Mouse (Mus musculus): ENCODE measurements at regions not wholly inside any gene's neighbourhood (a gene's known extent, or its start where the extent isn't known, plus 50 kb on each side); places are given as distances from the start of the nearest gene placed in this dataset.

- no peak for DNase-seq (ENCODE audit: low read depth in 2 of 2, low spot score in 2 of 2)
Observed at GRCm38 (mm10) chr8:35300359-35300758, 465.2 kb upstream of the Gm19410 start.

- DNase-seq (ENCODE audit: low read depth in 2 of 2, low spot score in 2 of 2), result no peak
Observed at GRCm38 (mm10) chr8:35300881-35301521, 464.6 kb upstream of the Gm19410 start.

GRCm38 (mm10) chr8:35302856-35303255 lies 462.7 kb upstream of the Gm19410 start:
- no peak for DNase-seq (ENCODE audit: low read depth in 2 of 2, low spot score in 2 of 2)

- DNase-seq (ENCODE audit: low read depth in 2 of 2, low spot score in 2 of 2), result peak; percentile 7 to 22
Observed at GRCm38 (mm10) chr8:35321270-35321865, 444.2 kb upstream of the Gm19410 start.

GRCm38 (mm10) chr8:35323180-35323975 lies 442.2 kb upstream of the Gm19410 start:
- no peak for DNase-seq (ENCODE audit: low read depth in 2 of 2, low spot score in 2 of 2)
